Mouse (Mus musculus): ENCODE data around the gene Pcdh15.

Pcdh15 gene

GRCm38 (mm10) chr10:73098966-73099845 is at the start of gene Pcdh15:
TSS of gene Pcdh15 (plus strand) at chr10:73099342.
- no peak for DNase-seq (ENCODE audit: low read depth, low spot score)

- no peak for DNase-seq (ENCODE audit: low read depth, low spot score)
These were observed 47.1 kb upstream of the Pcdh15 start for GRCm38 (mm10) chr10:73052074-73052473.

- DNase-seq (ENCODE audit: low read depth, low spot score) = no peak
These were observed 39.4 kb upstream of the Pcdh15 start for GRCm38 (mm10) chr10:73059726-73060230.

- DNase-seq (ENCODE audit: low read depth, low spot score) = no peak
These were observed 12.4 kb upstream of the Pcdh15 start for GRCm38 (mm10) chr10:73086703-73087102.

GRCm38 (mm10) chr10:73096531-73097135 is 2.5 kb upstream of the Pcdh15 start:
- DNase-seq (ENCODE audit: low read depth, low spot score) = no peak

GRCm38 (mm10) chr10:73097176-73097575 is 2.0 kb upstream of the Pcdh15 start:
- DNase-seq (ENCODE audit: low read depth, low spot score) = no peak

GRCm38 (mm10) chr10:73097979-73098378 is 1.2 kb upstream of the Pcdh15 start:
- DNase-seq (ENCODE audit: low read depth, low spot score) = peak; percentile 1

- no peak for DNase-seq (ENCODE audit: low read depth, low spot score)
These were observed 702 bp downstream of the Pcdh15 start for GRCm38 (mm10) chr10:73099846-73100241.

GRCm38 (mm10) chr10:73103383-73103994 is 4.3 kb downstream of the Pcdh15 start:
- DNase-seq (ENCODE audit: low read depth, low spot score) = no peak

- DNase-seq (ENCODE audit: low read depth, low spot score) = no peak
These were observed 6.8 kb downstream of the Pcdh15 start for GRCm38 (mm10) chr10:73105893-73106292.

GRCm38 (mm10) chr10:73137985-73138384 is 38.8 kb downstream of the Pcdh15 start:
- no peak for DNase-seq (ENCODE audit: low read depth, low spot score)

GRCm38 (mm10) chr10:73147543-73147942 is 48.4 kb downstream of the Pcdh15 start:
- no peak for DNase-seq (ENCODE audit: low read depth, low spot score)

- DNase-seq (ENCODE audit: low read depth, low spot score) = no peak
These were observed 48.8 kb downstream of the Pcdh15 start for GRCm38 (mm10) chr10:73147978-73148377.

GRCm38 (mm10) chr10:73154544-73154943 is 55.4 kb downstream of the Pcdh15 start:
- DNase-seq (ENCODE audit: low read depth, low spot score) = no peak

- DNase-seq (ENCODE audit: low read depth, low spot score) = no peak
These were observed 62.6 kb downstream of the Pcdh15 start for GRCm38 (mm10) chr10:73161757-73162156.

- DNase-seq (ENCODE audit: low read depth, low spot score) = no peak
These were observed 116.9 kb downstream of the Pcdh15 start for GRCm38 (mm10) chr10:73216001-73216400.

GRCm38 (mm10) chr10:73242294-73242693 is 143.2 kb downstream of the Pcdh15 start:
- DNase-seq (ENCODE audit: low read depth, low spot score) = no peak

- DNase-seq (ENCODE audit: low read depth, low spot score) = no peak
These were observed 181.3 kb downstream of the Pcdh15 start for GRCm38 (mm10) chr10:73280438-73280837.

GRCm38 (mm10) chr10:73296456-73296855 is 197.3 kb downstream of the Pcdh15 start:
- no peak for DNase-seq (ENCODE audit: low read depth, low spot score)

- DNase-seq (ENCODE audit: low read depth, low spot score) = no peak
These were observed 202.8 kb downstream of the Pcdh15 start for GRCm38 (mm10) chr10:73301951-73302350.

GRCm38 (mm10) chr10:73306677-73307076 is 207.5 kb downstream of the Pcdh15 start:
- DNase-seq (ENCODE audit: low read depth, low spot score) = no peak

- no peak for DNase-seq (ENCODE audit: low read depth, low spot score)
These were observed 227.7 kb downstream of the Pcdh15 start for GRCm38 (mm10) chr10:73326861-73327260.

All from skeletal muscle tissue, adult 2 months (tissue).